19 mouse cellular contexts compared by ENCODE assay signal in genomic region chr8:91344659-91345058, GRCm38 (mm10). TPM values are rescaled to one million over a fixed set of nuclear protein-coding genes. Genes with fewer than 3 reads are reported as not detected.
DNase-seq lines count a peak whose midpoint lies in the region; ATAC-seq and TF ChIP-seq lines count a peak whose summit lies in the region.
"Had no signal": no experiment of that assay in that cellular context is flagged by ENCODE, and none has a peak within 500 bp of the region (broad histone marks: within the 10 kb centered on the region; RNA-seq: fewer than 3 reads in every experiment).

No protein-coding gene starts in this region.

- peak; percentile 51 for DNase-seq in heart, embryonic 10.5 days (ENCODE audit: low spot score)
- DNase-seq in heart, postnatal 14 days: no peak
- DNase-seq in ES-E14 (ENCODE audit: low read depth, low spot score): no peak
- no peak for DNase-seq in embryonic facial prominence, embryonic 10.5 days (ENCODE audit: low spot score)
- DNase-seq: adrenal gland, adult 8-10 months; adrenal gland, postnatal 36 days; cerebellum, adult 11-12 months; cerebellum, adult 9-10 months; cerebellum, postnatal 25 days; gastrocnemius, postnatal 14 days; heart, postnatal 10 days; kidney, adult 18-20 months had no signal

- H3K4me3 ChIP-seq in heart, embryonic 10.5 days: no peak overlapping the region
- no peak overlapping the region for H3K4me3 ChIP-seq in ES-E14 (ENCODE audit: insufficient read depth in 1 of 2, low read depth in 1 of 2, low read length in 2 of 2, poor library complexity in 1 of 2, severe bottlenecking in 1 of 2)
- H3K4me3 ChIP-seq in embryonic facial prominence, embryonic 10.5 days: no peak overlapping the region

- ATAC-seq in common myeloid progenitor, adult 5-6 weeks (replicated peaks; ENCODE audit: low read depth, poor library complexity, severe bottlenecking): peak; percentile 79
- peak; percentile 82 for ATAC-seq in megakaryocyte, adult 5-6 weeks (ENCODE audit: poor library complexity, severe bottlenecking)
- ATAC-seq in frontal cortex, adult (ENCODE audit: low TSS enrichment): no peak
- no peak for ATAC-seq in inflammation-experienced regulatory T-cells, adult 6 months
- ATAC-seq: forebrain, embryonic 14.5 days; hindbrain, embryonic 16.5 days had no signal

- no peaks in the 10 kb centered on the region for H3K9me3 ChIP-seq in heart, embryonic 10.5 days
- H3K9me3 ChIP-seq in ES-E14 (ENCODE audit: control insufficient read depth, insufficient read depth, low read depth, low read length): no peaks in the 10 kb centered on the region
- no peaks in the 10 kb centered on the region for H3K9me3 ChIP-seq in embryonic facial prominence, embryonic 10.5 days

- in situ Hi-C loops in ES-E14 (cut with MboI; ENCODE audit: low sequenced_read_pairs in 2 of 2, unreplicated experiment in 2 of 2): no loop called here

- H3K27me3 ChIP-seq in heart, embryonic 10.5 days (ENCODE audit: insufficient read depth, poor library complexity, severe bottlenecking): no peaks in the 10 kb centered on the region
- no peaks in the 10 kb centered on the region for H3K27me3 ChIP-seq in embryonic facial prominence, embryonic 10.5 days (replicated peaks; ENCODE audit: low read depth, poor library complexity, severe bottlenecking)
- H3K27me3 ChIP-seq: CH12.LX had no signal

- H3K9ac ChIP-seq in ES-E14 (ENCODE audit: insufficient read depth, low read depth, low read length, poor library complexity, severe bottlenecking): peak overlapping the region; percentile 26; the same call in 1 of the 2 replicates

- no peak overlapping the region for H3K27ac ChIP-seq in heart, embryonic 10.5 days
- H3K27ac ChIP-seq in ES-E14 (ENCODE audit: insufficient read depth, low read depth, low read length, poor library complexity, severe bottlenecking): no peak overlapping the region
- H3K27ac ChIP-seq in embryonic facial prominence, embryonic 10.5 days (replicated peaks): no peak overlapping the region

- WGBS in heart, embryonic 10.5 days: 88% methylated on average over 11 of the region's 11 CpGs
- WGBS in embryonic facial prominence, embryonic 10.5 days: 91% methylated on average over 11 of the region's 11 CpGs

- H3K36me3 ChIP-seq in heart, embryonic 10.5 days: peaks cover under 1% of the 10 kb centered on the region; the same call in 1 of the 2 replicates
- peaks cover 2% of the 10 kb centered on the region; the same call in 1 of the 2 replicates for H3K36me3 ChIP-seq in ES-E14 (ENCODE audit: control insufficient read depth, insufficient read depth, low read length, poor library complexity, severe bottlenecking)
- peaks cover 11% of the 10 kb centered on the region for H3K36me3 ChIP-seq in embryonic facial prominence, embryonic 10.5 days (replicated peaks)

- intact Hi-C loops in heart, postnatal 14 days (cut with DNase I): no loop called here

- H3K4me1 ChIP-seq in heart, embryonic 10.5 days: peaks cover 51% of the 10 kb centered on the region
- peaks cover 0 to 4% of the 10 kb centered on the region in 2 experiments; a peak in 1 of 4 replicates for H3K4me1 ChIP-seq in ES-E14 (ENCODE audit: control insufficient read depth in 2 of 2, insufficient read depth in 2 of 2, low read length in 2 of 2, poor library complexity in 1 of 2)
- H3K4me1 ChIP-seq in embryonic facial prominence, embryonic 10.5 days: peaks cover 27% of the 10 kb centered on the region

TF ChIP-seq in ES-E14, 5 proteins besides CTCF, POLR2A, EP300 and RAD21:
- TF ChIP-seq CHD2 (IDR thresholded peaks at IDR 0.05; ENCODE audit: low read depth, low read length): no peak
- no peak for TF ChIP-seq HCFC1 (IDR thresholded peaks at IDR 0.05; ENCODE audit: borderline replicate concordance, insufficient read depth, low read length)
- TF ChIP-seq ZNF384 (IDR thresholded peaks at IDR 0.05; ENCODE audit: low read depth, low read length): no peak
- no peak for TF ChIP-seq ZC3H11A (IDR thresholded peaks at IDR 0.05; ENCODE audit: borderline replicate concordance, low read depth, low read length)
- TF ChIP-seq MAFK (IDR thresholded peaks at IDR 0.05; ENCODE audit: insufficient read depth, low read depth, low read length): no peak

RNA-seq across cellular contexts. Expression of gene Fto, which starts 31.3 kb away (rescaled TPM):
- polyA plus RNA-seq in heart, embryonic 10.5 days (2016; fragmentation: Nextera tagmentation; extraction: Ambion mirVana): 81.7 and 83.2 TPM in 2 replicates
- 10 to 100 TPM; 68.6 to 70.4 TPM for total RNA-seq in heart, postnatal 14 days (2021)
- 16.8 and 21.8 TPM in 2 replicates for total RNA-seq in ES-E14 (2012; rRNA removed)
- 36.0 and 40.3 TPM in 2 replicates for total RNA-seq in common myeloid progenitor, adult 5-6 weeks (2017)
- total RNA-seq in megakaryocyte, adult 5-6 weeks (2015): 28.9 and 33.6 TPM in 2 replicates
- 13.8 and 14.0 TPM in 2 replicates for total RNA-seq in megakaryocyte, adult 5-6 weeks (2017)
- 95.3 and 98.3 TPM in 2 replicates for polyA plus RNA-seq in embryonic facial prominence, embryonic 10.5 days (2016; fragmentation: Nextera tagmentation; extraction: Ambion mirVana)
- 100 to 1,000 TPM in 1 of 3 experiments, 10 to 100 TPM in 2; 41.0 to 102 (median 94.5) TPM for polyA plus RNA-seq in inflammation-experienced regulatory T-cells, adult 6 months (2017; shearing (Covaris generic))

RNA-seq across cellular contexts. Expression of gene Rpgrip1l, which starts 31.6 kb away (rescaled TPM):
- polyA plus RNA-seq in heart, embryonic 10.5 days (2016; fragmentation: Nextera tagmentation; extraction: Ambion mirVana): 9.2 and 9.3 TPM in 2 replicates
- total RNA-seq in heart, postnatal 14 days (2021): 1 to 10 TPM; 3.2 to 3.6 TPM
- 2.7 and 4.4 TPM in 2 replicates for total RNA-seq in ES-E14 (2012; rRNA removed)
- 15.5 and 48.8 TPM in 2 replicates for total RNA-seq in common myeloid progenitor, adult 5-6 weeks (2017)
- 3.5 and 7.1 TPM in 2 replicates for total RNA-seq in megakaryocyte, adult 5-6 weeks (2015)
- 3.9 TPM in 2 replicates for total RNA-seq in megakaryocyte, adult 5-6 weeks (2017)
- polyA plus RNA-seq in embryonic facial prominence, embryonic 10.5 days (2016; fragmentation: Nextera tagmentation; extraction: Ambion mirVana): 11.1 and 11.3 TPM in 2 replicates
- 1 to 10 TPM; 1.8 to 3.8 (median 2.9) TPM for polyA plus RNA-seq in inflammation-experienced regulatory T-cells, adult 6 months (2017; shearing (Covaris generic))

Comparison
In these comparisons a context has a peak if more than half of its experiments do, and no peak if none do; other contexts are left out.
1. ATAC-seq: peak in common myeloid progenitor, adult 5-6 weeks (single experiment) and megakaryocyte, adult 5-6 weeks (single experiment); none in frontal cortex, adult (single experiment) and inflammation-experienced regulatory T-cells, adult 6 months (single experiment).